Mouse (Mus musculus) spleen, adult 12 weeks (tissue): Measurements from ENCODE around the gene Pkdrej.

Experiments
- DNase-seq: peaks from one replicate; pipeline ENCODE4 v3.0.0; 2022; ENCODE audit warnings: low spot score

Gene Pkdrej

DNA sequence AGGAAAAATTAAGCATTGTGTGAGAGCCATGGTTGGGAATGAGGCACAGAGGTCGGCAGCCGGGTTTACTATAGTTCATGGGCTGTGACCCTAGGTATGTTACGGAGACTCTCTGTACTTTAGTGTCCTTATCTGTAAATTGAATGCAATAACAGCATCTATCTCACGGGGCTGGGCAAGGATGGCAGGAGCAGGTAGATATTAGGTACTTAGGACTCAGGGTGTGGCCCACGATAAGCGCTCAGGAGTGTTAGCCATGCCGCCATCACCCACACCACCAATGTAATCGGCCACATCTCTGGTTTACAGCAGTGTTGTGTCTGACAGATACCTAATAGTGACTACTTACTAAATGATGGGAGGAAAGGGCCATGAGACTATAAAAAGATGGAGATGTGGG is 52.5 kb downstream of the Pkdrej start:
- no peak for DNase-seq

DNA sequence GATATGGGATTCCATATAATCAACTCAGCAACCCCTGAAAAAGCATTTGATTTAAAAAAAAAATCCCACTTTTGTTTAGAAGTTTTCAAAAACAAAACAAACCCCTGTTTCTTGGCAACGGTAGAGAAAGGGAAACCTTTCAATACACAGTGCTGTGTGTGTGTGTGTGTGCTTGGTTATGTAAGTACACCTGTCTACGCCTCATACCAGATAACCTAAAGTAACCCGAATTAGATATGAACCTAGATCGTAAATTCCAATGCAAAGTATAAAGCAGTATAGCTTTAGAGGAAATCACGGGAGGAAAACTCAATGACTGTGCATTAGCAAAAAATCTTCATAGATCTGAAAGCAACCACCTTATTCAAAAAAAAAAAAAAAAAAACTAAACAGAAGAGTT is 54.9 kb downstream of the Pkdrej start:
- no peak for DNase-seq

DNA sequence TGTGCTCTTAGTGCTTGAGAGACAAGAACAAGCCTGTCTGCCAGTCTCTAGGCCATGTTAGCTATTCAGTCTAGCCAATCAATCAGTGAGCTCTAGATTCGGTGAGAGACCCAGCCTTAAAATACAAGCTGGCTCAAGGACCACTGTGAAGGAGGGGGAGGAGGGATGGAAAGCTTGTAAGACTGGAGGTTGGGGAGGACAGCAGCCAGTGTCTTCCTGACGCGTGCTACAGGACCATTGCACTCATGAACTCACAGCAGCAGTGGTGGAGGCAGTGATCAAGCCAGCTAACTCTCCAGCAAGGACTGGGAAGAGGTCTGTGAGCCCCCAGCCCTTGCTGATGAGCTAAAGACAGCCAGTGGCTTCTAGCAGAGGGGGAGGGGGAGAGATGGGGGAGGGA is 56.5 kb downstream of the Pkdrej start:
- DNase-seq, result no peak
